Mouse (Mus musculus) embryo, embryonic 10 days (tissue): ENCODE results near the gene Armc7.
"Not testable (repeated sequence)": the region's sequence is repeated elsewhere in the genome, so short reads cannot be mapped to it uniquely, and the experiment has no call there.

Experiments used
- DNase-seq: peaks from one replicate; pipeline ENCODE4 v3.0.0-alpha.2; 2015; ENCODE audit warnings: low spot score

Gene Armc7

DNA sequence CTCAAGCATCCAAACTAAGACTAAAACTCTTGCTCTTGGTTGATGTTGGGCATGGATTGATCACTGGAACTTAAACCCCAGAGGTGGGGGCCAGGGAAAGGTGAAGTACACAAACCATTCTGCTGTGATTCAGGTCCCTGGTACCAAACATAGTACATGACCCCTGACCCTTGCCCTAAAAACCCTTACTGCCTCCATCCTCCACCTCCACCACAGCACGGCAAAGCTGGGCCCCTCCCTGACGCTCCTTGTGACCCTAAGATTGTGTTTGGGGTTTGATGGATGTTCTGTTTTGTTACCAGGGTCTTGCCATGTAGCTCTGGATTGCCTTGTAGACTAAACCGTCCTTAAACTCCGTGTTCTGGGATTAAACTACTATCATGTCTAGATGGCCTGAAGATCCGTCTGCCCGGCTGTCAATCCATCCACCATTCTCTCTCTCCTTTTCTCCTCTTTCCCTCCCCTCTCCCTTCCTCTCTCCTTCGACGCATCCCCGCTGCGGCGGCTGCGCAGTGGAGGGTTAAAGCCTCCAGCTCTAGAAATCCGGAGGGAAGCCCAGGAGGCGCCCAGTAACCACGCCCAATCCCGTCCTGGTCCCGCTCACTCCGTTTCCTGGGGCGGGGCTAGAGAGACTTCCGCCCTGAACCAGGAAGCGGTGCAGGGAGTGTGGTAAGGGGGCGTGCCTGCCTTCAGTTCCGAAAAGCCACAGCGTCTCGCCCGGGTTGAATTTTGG, at the start of gene Armc7:
Armc7 (plus strand) TSS at position 643 of the 733 bp plus-strand sequence.
- peak; percentile 97 for DNase-seq

DNA sequence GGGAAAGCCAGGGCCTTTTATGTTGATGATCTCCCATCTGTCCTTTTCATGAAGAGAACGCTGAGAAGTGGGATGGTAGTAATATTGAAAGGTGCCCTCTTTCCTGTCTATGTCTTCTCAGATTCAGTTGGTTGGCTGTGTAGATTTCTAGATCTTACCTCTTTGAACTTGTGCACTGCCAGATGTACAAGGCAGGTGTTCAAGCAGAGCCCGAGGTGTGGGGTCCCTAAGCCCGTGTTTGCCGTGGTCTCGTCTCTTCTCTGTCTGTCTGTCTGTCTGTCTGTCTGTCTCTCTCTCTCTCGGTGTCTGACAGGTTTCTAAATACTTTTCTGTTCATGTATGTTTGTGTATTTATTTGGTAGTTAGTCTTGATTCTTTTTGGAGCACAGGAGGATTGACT, 49.8 kb upstream of the Armc7 start:
- no peak for DNase-seq

DNA sequence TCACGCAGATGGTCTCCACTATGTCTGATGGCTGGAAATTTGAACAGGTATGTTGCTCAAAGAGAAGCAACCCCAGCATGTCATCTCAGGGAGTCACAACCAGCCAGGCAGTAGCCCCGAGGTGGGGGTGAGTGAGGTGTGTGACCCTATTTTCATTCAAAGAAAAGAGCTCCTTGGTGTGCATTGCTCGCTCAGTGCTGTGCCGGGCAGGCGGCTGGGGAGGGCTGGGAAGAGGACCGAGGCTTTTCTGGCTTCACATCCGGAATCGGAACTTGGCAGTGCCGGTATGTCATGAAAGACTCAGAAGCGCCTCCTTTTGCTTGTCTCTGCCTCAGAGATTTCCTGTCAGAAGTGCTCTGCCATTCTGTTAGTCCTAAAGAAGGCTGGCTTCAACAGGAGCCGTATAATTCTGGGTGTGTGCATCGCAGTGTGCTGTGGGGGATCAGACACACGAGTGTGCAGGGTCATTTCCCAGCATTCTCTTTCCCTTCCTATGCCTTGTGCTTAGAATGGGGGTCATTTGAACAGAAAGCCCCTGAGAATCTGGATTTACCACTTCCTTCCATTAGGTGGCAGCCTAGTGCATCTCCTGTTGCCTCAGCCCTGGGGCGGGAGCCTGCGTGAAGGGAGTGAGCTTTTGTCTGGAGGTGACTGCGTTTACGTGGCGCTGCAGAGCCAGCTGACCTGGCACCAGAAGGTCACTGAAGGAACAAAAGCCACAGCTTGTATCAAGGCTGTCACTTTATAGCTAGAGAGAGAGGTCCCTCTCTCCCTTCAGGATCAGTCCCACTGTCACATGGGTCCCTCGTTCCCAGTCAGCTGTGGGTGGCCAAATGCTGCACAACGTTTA, 47.8 kb upstream of the Armc7 start:
- DNase-seq, result peak; percentile 94

DNA sequence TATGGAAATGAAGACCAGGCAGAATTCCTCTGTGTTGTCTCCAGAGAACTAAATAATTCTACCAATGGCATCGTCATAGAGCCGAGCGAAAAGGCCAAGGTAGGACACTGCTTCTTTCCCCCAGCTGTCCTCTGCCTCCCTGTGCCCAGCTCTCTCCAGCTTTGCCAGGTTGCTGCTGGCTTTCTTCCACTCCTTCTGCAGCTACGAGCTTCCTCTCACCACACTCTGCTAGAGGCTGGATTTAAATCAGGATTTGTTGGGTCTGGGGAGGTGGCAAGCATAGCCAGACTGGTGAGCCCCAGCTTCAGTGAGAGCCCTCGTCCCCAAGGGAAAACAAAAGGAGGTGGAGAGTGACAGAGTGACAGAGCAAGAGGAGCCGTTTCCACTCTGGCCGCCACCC, 46.2 kb upstream of the Armc7 start:
- DNase-seq, result no peak

DNA sequence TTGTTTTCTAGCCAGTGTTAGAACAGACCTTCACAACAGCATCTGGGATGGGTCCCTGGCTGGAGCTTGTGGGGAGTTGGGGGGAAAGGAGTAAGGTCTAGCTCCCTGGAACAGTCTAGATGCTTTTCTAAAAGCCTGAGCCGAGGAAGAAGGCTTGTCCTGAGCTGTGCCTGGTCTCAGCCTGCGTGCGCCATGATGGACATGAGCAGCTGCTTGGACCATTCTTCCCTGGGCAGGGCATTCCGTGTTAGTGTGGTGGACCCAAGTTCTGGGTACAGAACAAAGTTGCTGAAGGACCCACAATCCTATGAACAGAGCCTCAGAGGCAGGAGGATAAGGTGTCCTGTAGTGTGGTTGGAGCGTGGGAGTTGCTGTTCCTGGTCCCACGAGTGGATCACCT, 44.9 kb upstream of the Armc7 start:
- DNase-seq, result no peak

DNA sequence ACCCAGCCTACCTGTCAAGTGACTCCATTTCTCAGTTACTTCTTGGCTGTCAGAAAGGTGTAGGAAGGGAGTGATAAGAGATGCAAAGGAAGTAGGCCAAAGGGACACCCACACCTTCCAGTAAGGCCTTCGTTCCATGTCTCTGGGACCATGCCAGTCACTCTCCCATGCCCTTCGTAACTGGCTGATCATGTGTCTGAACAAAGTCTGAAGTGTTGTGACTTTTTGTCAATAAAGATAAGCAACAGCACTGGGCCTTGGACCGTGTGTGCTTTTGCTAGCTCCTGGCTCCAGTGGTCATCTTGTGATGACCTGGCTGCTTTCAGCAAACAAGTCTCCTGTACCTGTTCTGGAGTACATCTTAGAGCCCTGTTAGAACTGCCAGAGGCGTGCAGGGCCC, 42.7 kb upstream of the Armc7 start:
- no peak for DNase-seq

DNA sequence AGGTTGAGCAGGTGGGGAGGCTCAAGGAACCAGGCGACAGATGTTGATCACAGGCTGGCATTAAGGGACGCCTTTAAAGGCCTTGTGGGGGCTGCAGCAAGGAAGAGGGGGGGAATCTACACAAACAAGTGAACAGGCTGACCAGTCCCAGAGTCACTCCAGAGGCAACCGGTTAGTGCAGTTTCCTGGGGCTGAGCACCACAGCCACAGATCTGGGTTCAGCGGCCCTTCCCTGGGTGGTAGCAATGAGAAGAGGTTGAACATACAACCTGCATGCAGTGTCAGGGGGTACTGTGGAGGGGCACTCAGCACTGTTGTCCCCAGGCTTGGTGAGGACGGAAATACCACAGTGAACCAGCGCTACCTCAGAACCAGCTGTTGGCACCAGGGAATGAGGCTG, 42.1 kb upstream of the Armc7 start:
- DNase-seq, result no peak

DNA sequence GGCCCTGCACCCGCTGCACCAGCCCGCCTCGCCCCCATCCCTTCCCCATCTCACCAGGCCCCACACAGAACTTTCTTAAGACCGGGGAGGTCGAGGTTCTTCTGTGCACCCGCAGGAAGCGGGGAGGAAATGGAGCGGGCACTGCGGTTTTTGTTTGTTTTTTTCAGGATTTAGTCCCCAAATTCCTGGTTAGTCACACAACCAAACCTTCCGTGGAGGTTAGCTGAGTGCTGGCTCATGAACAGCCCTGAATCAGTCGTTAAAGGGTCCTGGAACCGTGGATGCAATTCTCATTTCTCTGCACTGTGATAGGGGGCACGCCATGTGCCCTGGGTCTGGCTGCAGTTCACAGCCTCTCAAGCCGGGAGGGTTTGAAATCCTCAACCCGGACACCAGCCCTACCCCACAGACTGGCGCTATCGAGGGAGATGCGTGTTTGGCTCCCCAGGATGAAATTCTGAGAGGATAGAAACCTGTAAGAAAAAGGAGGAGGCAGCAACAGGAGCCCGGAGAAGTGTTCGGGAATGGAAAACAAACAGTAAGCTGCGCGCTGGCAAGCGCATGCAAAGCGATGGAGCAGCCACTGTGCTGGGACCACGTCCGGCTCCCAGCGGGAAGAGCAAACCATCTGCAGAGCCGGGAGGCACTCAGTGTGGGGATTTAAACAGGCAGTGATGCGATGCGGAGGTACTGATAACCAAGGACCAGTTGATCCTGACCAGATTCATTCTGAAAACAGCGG, 39.7 kb upstream of the Armc7 start:
- peak; percentile 72 for DNase-seq

DNA sequence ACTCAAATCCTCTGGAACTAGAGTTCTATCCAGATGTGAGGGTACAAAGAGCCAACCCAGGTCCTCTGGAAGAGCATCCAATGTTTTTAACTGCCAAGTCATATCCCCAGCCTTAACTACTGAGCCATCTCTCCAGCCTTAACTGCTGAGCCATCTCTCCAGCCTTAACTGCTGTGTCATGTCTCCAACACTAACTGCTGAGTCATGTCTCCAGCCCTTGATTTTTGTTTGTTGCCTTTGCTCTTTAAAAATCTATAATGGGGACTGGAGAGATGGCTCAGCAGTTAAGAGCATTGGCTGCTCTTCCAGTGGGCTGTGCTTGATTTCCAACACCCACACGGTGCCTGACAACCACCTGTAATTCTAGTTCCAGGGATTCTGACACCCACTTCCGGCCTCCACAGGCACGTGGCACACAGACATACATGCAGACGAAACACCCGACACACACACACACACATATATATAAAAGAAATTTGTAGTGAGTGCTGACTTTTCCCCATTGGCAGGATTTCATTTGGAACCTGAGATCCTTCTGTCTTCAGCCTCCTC, 37.8 kb upstream of the Armc7 start:
- DNase-seq, result no peak

DNA sequence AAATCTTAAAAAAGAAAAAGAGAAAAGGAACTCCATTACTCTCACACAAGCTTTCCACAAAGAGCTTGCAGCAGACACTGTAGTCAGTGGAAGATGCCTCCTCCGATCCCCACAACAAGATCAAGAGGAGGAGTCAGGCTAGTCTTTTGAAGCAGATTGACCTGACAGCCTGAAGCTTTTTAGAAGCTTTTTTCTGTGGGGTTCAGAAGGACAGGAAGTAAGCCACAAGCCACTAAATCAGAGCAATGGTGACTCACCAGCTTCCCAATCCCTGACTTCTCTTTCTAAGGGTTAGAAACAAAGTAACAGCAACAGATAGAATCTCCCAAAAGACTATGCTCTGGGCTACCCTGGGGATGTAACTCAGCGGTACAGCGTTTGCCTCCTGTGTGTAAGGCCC, 36.1 kb upstream of the Armc7 start:
- no peak for DNase-seq

DNA sequence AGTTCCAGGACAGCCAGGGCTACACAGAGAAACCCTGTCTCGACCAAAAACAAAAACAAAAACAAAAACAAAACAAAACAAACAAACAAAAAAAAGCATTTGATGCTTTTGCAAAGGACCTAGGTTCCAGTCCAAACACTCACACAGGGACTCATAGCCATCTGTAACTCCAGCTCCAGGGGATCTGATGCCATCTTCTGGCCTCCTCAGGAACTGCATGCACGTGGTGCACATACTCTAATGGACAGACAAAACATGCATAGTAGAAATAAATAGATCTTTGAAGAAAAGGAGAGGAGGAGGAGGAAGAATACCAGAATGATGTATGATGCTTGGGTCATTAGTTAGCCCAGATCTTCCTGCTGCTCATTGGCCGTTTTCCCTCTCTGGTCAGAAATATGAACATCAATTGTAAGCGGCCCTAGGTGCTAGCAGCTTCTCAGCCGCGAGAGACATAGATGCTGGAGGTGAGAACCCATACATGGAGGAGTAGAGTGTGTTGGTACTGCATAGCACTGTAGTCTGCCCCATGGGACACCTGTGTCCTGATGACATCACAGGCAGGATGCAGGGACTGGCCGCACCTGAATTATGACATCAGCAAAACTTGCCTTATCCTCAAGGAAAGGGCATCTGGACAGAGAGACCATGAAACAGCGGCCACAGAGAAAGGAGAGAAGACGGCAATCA, 35.4 kb upstream of the Armc7 start, which contains the start of gene Trim80:
Trim80 (plus strand) TSS at position 640 of the 690 bp plus-strand sequence.
- DNase-seq, result no peak

DNA sequence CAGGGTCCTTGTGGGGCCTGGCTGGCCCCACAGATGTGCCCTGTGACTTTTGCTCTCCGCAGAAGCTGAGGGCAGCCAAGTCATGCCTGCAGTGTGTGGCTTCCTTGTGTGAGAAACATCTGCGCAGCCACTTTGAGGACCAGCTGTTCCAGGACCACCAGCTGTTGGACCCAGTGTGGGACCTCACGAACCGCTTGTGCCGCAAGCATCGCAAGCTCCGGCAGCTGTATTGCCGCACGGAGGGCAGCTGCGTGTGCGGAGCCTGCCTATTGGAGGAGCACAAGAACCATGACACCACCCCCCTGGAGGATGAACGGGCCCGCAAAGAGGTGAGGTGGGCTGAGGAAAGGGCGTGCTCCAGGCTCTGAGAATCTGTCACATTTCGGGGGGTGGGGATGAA, 34.0 kb upstream of the Armc7 start:
- DNase-seq, result no peak

DNA sequence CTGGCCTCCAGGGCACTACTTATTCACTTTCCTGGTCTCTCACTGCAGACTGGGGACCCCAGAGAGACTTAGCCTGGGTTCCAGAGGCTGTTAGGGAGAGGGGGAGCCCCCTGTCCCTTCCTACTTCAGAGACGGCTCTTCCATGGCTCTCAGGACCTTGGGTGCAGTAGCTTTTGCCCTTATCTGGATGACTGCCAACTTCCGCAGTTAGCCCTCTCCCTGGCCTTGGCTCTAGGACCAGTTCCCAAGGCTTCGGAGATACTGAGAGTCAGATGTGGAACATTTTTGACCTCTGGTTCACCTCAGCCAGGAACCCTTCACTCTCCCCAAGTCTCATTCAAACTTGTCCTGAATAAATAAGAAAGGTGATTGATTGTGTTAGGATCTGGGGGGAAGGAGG, 28.6 kb upstream of the Armc7 start:
- no peak for DNase-seq

DNA sequence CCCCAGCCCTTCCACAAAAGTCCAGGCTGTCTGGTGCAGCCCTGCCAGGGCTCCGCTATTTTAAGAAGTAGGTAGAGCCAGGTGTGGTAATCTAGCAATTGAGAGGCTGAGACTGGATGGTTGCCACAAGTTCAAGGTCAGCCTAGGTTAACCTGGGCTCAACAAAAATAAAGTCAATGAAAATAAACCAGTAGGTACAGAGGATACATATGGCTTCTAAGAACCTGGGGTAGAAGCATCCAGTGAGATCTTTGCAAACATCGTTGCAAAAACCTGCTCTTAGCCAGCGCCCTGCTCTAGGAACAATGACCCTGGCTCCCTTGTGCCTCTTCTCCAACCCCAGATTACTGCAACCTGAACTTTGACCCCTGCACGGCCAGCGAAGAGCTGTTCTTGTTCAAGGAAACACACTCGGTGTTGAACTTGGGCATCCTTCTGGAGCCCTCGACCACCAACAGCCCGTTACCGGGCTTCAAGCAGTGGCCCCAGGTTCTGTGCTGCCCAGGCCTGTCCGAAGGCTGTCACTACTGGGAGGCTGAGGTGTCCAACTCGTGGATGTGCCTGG, 28.1 kb upstream of the Armc7 start:
- DNase-seq, result no peak

DNA sequence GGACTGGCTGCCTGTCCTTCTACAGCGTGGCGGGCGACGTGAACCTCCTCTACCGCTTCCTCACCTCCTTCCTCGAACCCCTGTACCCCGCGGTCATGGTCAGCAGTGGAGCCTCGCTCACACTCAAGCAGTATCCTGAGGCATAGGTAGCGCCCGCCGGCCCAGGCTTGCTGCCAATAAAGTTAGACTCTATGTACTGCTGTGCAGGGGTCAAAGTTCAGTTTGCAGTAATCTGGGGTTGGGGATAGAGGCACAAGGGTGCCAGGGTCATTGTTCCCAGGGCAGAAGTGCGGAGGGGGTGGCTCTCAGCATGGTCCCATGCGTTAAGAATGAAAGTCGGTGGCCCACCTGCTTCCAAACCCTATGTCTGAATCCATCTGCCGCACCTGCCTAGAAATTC, 27.4 kb upstream of the Armc7 start:
- no peak for DNase-seq

DNA sequence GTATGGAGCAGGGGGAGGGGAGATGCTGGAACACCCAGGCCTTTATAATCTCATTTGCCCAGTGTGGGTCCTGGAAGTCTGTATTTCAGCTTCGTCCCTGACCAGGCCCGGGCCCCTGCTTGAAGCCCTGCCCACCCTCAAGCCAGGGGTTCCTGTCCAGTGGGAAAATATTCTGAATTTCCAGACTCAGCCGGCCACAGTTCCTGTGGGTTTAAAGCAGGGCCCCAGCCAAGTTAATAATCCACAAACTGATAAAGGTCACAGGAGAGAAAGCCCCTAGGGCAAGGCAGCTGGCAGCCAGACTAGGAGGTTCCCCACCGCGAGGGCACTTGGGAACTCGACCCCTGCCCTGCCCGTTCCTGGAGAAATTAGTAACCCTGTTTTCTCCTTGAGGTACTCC, 26.5 kb upstream of the Armc7 start:
- DNase-seq, result no peak

DNA sequence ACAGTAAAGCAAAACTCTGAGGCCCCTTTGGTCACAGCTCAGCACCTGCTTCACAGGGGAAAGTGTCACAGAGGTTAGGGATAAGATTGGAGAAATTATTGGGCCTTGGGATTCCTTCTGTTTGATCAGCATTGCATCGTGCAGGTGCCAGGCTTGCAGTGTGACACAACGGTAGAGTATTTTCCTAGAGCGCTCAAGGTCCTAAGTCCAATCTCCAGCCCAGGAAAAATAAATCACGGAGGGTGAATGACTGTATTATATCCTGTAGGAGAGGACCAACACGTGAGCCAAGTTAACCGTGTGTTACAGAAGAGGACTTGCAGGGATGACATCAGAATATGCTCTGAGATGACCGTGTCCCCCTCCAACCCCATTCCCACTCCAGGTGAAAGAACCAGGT, 25.3 kb upstream of the Armc7 start:
- no peak for DNase-seq

DNA sequence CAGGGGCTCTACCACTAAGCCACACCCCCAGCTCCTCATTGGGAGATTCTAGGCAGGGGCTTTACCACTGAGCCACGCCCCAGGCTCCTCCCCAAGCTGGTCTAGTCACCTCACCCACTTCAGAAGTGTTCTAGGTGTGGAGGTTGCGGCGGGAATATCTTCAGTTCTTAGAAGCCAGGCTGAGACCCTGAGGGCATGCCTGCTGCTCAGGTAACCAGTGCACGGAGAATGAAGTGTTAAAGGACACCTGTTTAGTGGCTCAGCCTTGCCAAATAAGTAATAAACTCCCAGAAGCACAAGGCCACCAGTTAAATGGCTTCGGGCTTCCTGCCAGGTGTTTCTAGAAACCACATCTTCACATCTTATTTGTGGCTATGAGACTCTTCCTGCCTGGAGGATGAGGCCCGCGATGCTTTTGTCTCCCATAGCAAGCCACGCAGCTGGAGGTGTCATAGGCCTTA, 23.7 kb upstream of the Armc7 start:
- DNase-seq, result no peak

DNA sequence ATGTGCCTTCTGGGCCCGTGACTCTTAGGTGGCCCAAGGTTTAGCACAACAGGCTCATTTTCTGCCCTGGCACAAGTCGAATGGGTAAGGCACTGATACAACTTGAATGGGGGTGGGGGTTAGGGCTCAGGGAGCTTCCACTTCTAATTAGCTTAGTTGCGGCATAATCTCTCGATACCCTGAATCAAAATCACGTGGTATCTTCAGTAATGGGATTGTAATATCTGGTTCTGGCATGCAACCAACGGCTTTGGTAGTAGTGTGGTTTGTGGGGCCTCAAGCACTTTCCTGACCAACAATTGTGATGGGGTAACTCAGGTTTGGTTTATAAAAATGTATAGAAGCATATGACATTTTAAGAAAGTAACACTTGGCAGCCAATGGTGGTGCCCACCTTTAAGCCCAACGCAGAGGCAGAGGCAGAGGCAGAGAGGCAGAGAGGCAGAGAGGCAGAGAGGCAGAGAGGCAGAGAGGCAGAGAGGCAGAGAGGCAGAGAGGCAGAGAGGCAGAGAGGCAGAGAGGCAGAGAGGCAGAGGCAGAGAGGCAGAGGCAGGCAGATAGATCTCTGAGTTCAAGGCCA, 23.1 kb upstream of the Armc7 start:
- no peak for DNase-seq

DNA sequence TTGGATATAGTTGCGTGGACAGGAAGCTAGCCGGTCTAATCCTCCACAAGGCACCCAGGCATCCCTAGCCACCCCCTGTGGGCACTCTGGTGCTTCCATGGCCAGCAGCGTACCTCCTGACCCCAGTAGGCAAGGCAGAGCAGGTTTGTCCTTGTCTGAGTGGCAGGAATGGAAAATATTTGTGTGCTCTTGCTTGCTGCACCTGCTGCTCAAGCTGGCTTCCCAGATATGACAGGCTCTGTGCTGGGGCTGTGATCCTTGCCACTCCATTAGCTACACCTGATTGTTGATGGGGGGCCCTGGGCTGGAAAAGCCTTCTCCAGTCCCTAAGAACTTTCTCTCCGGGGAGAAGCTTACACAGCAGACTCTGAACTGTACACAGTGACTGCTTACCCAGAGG, 22.2 kb upstream of the Armc7 start:
- DNase-seq, result no peak

DNA sequence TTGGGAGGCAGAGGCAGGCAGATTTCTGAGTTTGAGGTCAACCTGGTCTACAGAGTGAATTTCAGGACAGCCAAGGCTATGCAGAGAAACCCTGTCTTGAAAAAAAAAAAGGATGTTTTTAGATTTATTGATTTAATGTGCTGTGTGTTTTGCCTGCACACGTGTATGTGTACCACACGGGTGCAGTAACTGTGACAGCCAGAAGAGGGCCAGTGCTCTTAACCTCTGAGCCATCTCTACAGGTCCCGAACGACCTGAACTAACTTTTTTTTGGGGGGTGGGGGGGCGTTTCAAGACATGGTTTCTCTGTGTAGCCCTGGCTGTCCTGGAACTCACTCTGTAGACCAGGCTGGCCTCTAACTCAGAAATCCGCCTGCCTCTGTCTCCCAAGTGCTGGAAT, 20.6 kb upstream of the Armc7 start:
- DNase-seq, result not testable (repeated sequence)
